Mouse (Mus musculus): ENCODE measurements around the gene Dctn2. TPM values are rescaled to one million over a fixed set of nuclear protein-coding genes. Genes with fewer than 3 reads are reported as not detected.
A peak's percentile ranks its signal among the peaks of the same experiment; 100 is the strongest.
"Not testable (repeated sequence)": the region's sequence is repeated elsewhere in the genome, so short reads cannot be mapped to it uniquely, and the experiment has no call there.

The Dctn2 gene
- total and polyA plus RNA-seq, 3 experiments, result 149 to 234 (median 168) TPM

- no peak for DNase-seq
Measured at GRCm38 (mm10) chr10:127312858-127313257, 46.7 kb downstream of the Dctn2 start.

- peak; percentile 38 for DNase-seq
Measured at GRCm38 (mm10) chr10:127313516-127313915, 47.3 kb downstream of the Dctn2 start.

GRCm38 (mm10) chr10:127314950-127315349 is 48.8 kb downstream of the Dctn2 start:
- not testable (repeated sequence) for DNase-seq

GRCm38 (mm10) chr10:127317277-127317676 is 51.1 kb downstream of the Dctn2 start:
- no peak for DNase-seq

GRCm38 (mm10) chr10:127318009-127318408 is 51.8 kb downstream of the Dctn2 start:
- no peak for DNase-seq

- DNase-seq, result no peak
Measured at GRCm38 (mm10) chr10:127319969-127320368, 53.8 kb downstream of the Dctn2 start.

- no peak for DNase-seq
Measured at GRCm38 (mm10) chr10:127321621-127322020, 55.5 kb downstream of the Dctn2 start, which contains the start of gene Arhgap9. TSS of gene Arhgap9 (plus strand) at chr10:127321964.

GRCm38 (mm10) chr10:127322178-127322577 is 56.0 kb downstream of the Dctn2 start:
- DNase-seq, result no peak

GRCm38 (mm10) chr10:127322669-127323068 is 56.5 kb downstream of the Dctn2 start:
- DNase-seq, result no peak

- no peak for DNase-seq
Measured at GRCm38 (mm10) chr10:127323131-127323855, 57.1 kb downstream of the Dctn2 start.

GRCm38 (mm10) chr10:127324495-127324894 is 58.3 kb downstream of the Dctn2 start:
- DNase-seq, result peak; percentile 33

GRCm38 (mm10) chr10:127325454-127326016 is 59.4 kb downstream of the Dctn2 start:
- DNase-seq, result no peak

- peak; percentile 53 for DNase-seq
Measured at GRCm38 (mm10) chr10:127326017-127326801, 60.0 kb downstream of the Dctn2 start.

GRCm38 (mm10) chr10:127326828-127327227 is 60.7 kb downstream of the Dctn2 start:
- peak; percentile 52 for DNase-seq

- no peak for DNase-seq
Measured at GRCm38 (mm10) chr10:127327461-127328145, 61.4 kb downstream of the Dctn2 start.

- no peak for DNase-seq
Measured at GRCm38 (mm10) chr10:127330212-127330611, 64.0 kb downstream of the Dctn2 start.

Other genes with a start within 250 kb of the Dctn2 start
- 10 to 100 TPM; 42.2 to 67.9 TPM for gene Tsfm, start 235.5 kb upstream of the Dctn2 start, total RNA-seq (2021)
- gene Tsfm, start 235.5 kb upstream of the Dctn2 start, polyA plus RNA-seq (2012; rRNA removed), result 55.0 and 68.9 TPM in 2 replicates
- gene Mettl1, start 225.0 kb upstream of the Dctn2 start, total RNA-seq (2021), result 10 to 100 TPM; 17.7 to 23.0 TPM
- 18.2 and 23.7 TPM in 2 replicates for gene Mettl1, start 225.0 kb upstream of the Dctn2 start, polyA plus RNA-seq (2012; rRNA removed)
- under 1 TPM; 0.14 to 0.69 TPM for gene Eef1akmt3, start 224.9 kb upstream of the Dctn2 start, total RNA-seq (2021)
- gene Eef1akmt3, start 224.9 kb upstream of the Dctn2 start, polyA plus RNA-seq (2012; rRNA removed), result 0.18 and 0.23 TPM in 2 replicates
- gene Cyp27b1, start 218.1 kb upstream of the Dctn2 start, total RNA-seq (2021), result under 1 TPM; 0.28 to 0.61 TPM
- 0.28 and 0.35 TPM in 2 replicates for gene Cyp27b1, start 218.1 kb upstream of the Dctn2 start, polyA plus RNA-seq (2012; rRNA removed)
- gene March9, start 206.2 kb upstream of the Dctn2 start, total RNA-seq (2021), result 10 to 100 TPM in 1 of 2 experiments, 1 to 10 TPM in 1; 5.4 to 12.2 TPM
- gene March9, start 206.2 kb upstream of the Dctn2 start, polyA plus RNA-seq (2012; rRNA removed), result 20.1 and 20.6 TPM in 2 replicates
- 100 to 1,000 TPM; 166 to 233 TPM for gene Cdk4, start 202.8 kb upstream of the Dctn2 start, total RNA-seq (2021)
- 100 and 106 TPM in 2 replicates for gene Cdk4, start 202.8 kb upstream of the Dctn2 start, polyA plus RNA-seq (2012; rRNA removed)
- gene Tspan31, start 196.1 kb upstream of the Dctn2 start, total RNA-seq (2021), result 100 to 1,000 TPM; 115 to 129 TPM
- 53.3 and 62.3 TPM in 2 replicates for gene Tspan31, start 196.1 kb upstream of the Dctn2 start, polyA plus RNA-seq (2012; rRNA removed)
- 1 to 10 TPM; 2.2 to 3.8 TPM for gene Agap2, start 191.1 kb upstream of the Dctn2 start, total RNA-seq (2021)
- 8.7 and 9.8 TPM in 2 replicates for gene Agap2, start 191.1 kb upstream of the Dctn2 start, polyA plus RNA-seq (2012; rRNA removed)
- 100 to 1,000 TPM; 127 to 147 TPM for gene Os9, start 145.2 kb upstream of the Dctn2 start, total RNA-seq (2021)
- 82.2 and 108 TPM in 2 replicates for gene Os9, start 145.2 kb upstream of the Dctn2 start, polyA plus RNA-seq (2012; rRNA removed)
- gene B4galnt1, start 101.1 kb upstream of the Dctn2 start, total RNA-seq (2021), result 10 to 100 TPM in 1 of 2 experiments, 1 to 10 TPM in 1; 8.3 to 11.6 TPM
- gene B4galnt1, start 101.1 kb upstream of the Dctn2 start, polyA plus RNA-seq (2012; rRNA removed), result 17.8 and 19.1 TPM in 2 replicates
- under 1 TPM; 0.35 to 0.58 TPM for gene Slc26a10, start 85.7 kb upstream of the Dctn2 start, total RNA-seq (2021)
- gene Slc26a10, start 85.7 kb upstream of the Dctn2 start, polyA plus RNA-seq (2012; rRNA removed), result 1.1 and 2.4 TPM in 2 replicates
- 10 to 100 TPM; 16.0 to 25.8 TPM for gene Arhgef25, start 76.3 kb upstream of the Dctn2 start, total RNA-seq (2021)
- gene Arhgef25, start 76.3 kb upstream of the Dctn2 start, polyA plus RNA-seq (2012; rRNA removed), result 41.3 and 44.9 TPM in 2 replicates
- 10 to 100 TPM; 53.6 to 75.7 TPM for gene Dtx3, start 70.6 kb upstream of the Dctn2 start, total RNA-seq (2021)
- gene Dtx3, start 70.6 kb upstream of the Dctn2 start, polyA plus RNA-seq (2012; rRNA removed), result 203 and 219 TPM in 2 replicates
- 10 to 100 TPM; 41.6 to 47.8 TPM for gene Pip4k2c, start 54.8 kb upstream of the Dctn2 start, total RNA-seq (2021)
- 21.7 and 22.5 TPM in 2 replicates for gene Pip4k2c, start 54.8 kb upstream of the Dctn2 start, polyA plus RNA-seq (2012; rRNA removed)
- gene Kif5a, start 3.0 kb upstream of the Dctn2 start, total RNA-seq (2021), result 1 to 10 TPM; 6.2 to 7.8 TPM
- 28.9 and 30.1 TPM in 2 replicates for gene Kif5a, start 3.0 kb upstream of the Dctn2 start, polyA plus RNA-seq (2012; rRNA removed)
- 10 to 100 TPM; 39.7 to 45.0 TPM for gene Mbd6, start 22.6 kb downstream of the Dctn2 start, total RNA-seq (2021)
- 99.9 and 105 TPM in 2 replicates for gene Mbd6, start 22.6 kb downstream of the Dctn2 start, polyA plus RNA-seq (2012; rRNA removed)
- gene Mars, start 45.4 kb downstream of the Dctn2 start, total RNA-seq (2021), result 100 to 1,000 TPM; 106 to 128 TPM
- gene Mars, start 45.4 kb downstream of the Dctn2 start, polyA plus RNA-seq (2012; rRNA removed), result 90.6 and 111 TPM in 2 replicates
- 1 to 10 TPM; 1.9 to 2.7 TPM for gene Arhgap9, start 55.6 kb downstream of the Dctn2 start, total RNA-seq (2021)
- gene Arhgap9, start 55.6 kb downstream of the Dctn2 start, polyA plus RNA-seq (2012; rRNA removed), result 2.7 and 3.7 TPM in 2 replicates
- 1 to 10 TPM; 2.6 to 5.0 TPM for gene Gli1, start 75.6 kb downstream of the Dctn2 start, total RNA-seq (2021)
- gene Gli1, start 75.6 kb downstream of the Dctn2 start, polyA plus RNA-seq (2012; rRNA removed), result 9.1 and 10.2 TPM in 2 replicates
- gene Inhbe, start 88.0 kb downstream of the Dctn2 start, total RNA-seq (2021), result not detected
- 0.01 and 0.02 TPM in 2 replicates for gene Inhbe, start 88.0 kb downstream of the Dctn2 start, polyA plus RNA-seq (2012; rRNA removed)
- gene Inhbc, start 104.1 kb downstream of the Dctn2 start, total RNA-seq (2021), result under 1 TPM in 1 of 2 experiments, not detected in 1; 0.20 TPM
- 0.08 TPM in 1 of 2 replicates, not detected in the other for gene Inhbc, start 104.1 kb downstream of the Dctn2 start, polyA plus RNA-seq (2012; rRNA removed)
- 100 to 1,000 TPM; 116 to 127 TPM for gene R3hdm2, start 114.0 kb downstream of the Dctn2 start, total RNA-seq (2021)
- 182 and 274 TPM in 2 replicates for gene R3hdm2, start 114.0 kb downstream of the Dctn2 start, polyA plus RNA-seq (2012; rRNA removed)
- gene Stac3, start 235.3 kb downstream of the Dctn2 start, total RNA-seq (2021), result 1 to 10 TPM in 1 of 2 experiments, under 1 TPM in 1; 0.93 to 1.8 TPM
- 1.5 and 2.5 TPM in 2 replicates for gene Stac3, start 235.3 kb downstream of the Dctn2 start, polyA plus RNA-seq (2012; rRNA removed)
- 10 to 100 TPM; 45.8 to 53.5 TPM for gene Ndufa4l2, start 248.6 kb downstream of the Dctn2 start, total RNA-seq (2021)
- gene Ndufa4l2, start 248.6 kb downstream of the Dctn2 start, polyA plus RNA-seq (2012; rRNA removed), result 86.0 and 107 TPM in 2 replicates

All from adrenal gland, adult 2 months (tissue).